Mouse (Mus musculus): ENCODE measurements around the gene Tomm6. TPM values are rescaled to one million over a fixed set of nuclear protein-coding genes. Genes with fewer than 3 reads are reported as not detected.

Gene Tomm6
- total and polyA plus RNA-seq, 2 experiments from 2014 or later: 141 to 334 TPM

DNA sequence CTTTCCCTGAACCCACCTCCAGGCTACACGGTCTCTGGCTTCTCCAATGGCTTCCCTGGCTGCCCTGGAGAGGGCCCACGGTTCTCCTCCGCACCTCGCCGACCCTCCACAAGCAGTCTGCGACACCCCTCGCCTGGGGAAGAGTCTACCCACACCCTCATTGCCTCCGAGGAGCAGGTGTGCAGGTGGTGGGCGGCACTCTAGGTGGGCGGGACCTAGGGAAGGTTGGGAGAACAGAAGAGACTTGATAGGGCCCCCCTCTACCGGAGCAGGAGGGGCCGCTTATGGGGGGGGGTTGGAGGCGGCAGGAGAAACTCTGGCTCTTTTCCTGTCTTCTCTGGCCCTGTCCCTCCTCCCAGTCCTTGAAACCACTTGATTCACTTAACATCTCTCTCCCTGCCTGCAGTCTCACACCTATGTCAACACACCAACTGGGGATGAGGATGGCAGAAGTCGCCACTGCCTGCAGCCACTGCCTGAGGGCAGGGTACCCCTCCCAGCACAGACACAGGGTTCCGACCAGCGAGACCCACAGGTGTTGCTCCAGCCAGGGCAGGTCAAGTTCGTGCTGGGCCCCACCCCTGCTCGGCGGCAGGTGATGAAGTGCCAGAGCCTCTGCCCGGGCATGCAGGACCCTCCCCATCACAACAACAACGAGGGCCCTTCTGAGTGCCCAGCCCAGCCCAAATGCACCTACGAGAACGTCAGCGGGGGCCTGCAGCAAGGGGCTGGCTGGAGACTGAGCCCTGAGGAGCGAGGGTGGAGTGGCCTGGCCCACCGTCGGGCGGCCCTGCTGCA lies 14.6 kb upstream of the Tomm6 start:
- Histone ChIP-seq H3K4me3 (ENCODE audit: low read depth, low read length) (no peak overlapping the region), H3K27me3 (ENCODE audit: control insufficient read depth, insufficient read depth, low read length) (no peaks in the 10 kb centered on the region), H3K9me3 (replicated peaks; ENCODE audit: control insufficient read depth, low read length) (no peaks in the 10 kb centered on the region), H3K27ac (ENCODE audit: low read depth) (no peak overlapping the region), H3K36me3 (replicated peaks; ENCODE audit: control insufficient read depth, insufficient read depth, low read length) (peaks cover 23% of the 10 kb centered on the region; the same call in 1 of the 2 replicates), H3K4me2 (ENCODE audit: low read depth, low read length) (no peak overlapping the region), H3K4me1 (ENCODE audit: control insufficient read depth, insufficient read depth) (no peaks in the 10 kb centered on the region), H3K9ac (replicated peaks; ENCODE audit: low read depth, low read length) (no peak overlapping the region)
- ATAC-seq (ENCODE audit: insufficient read depth, low read depth) (no peak), DNase-seq (ENCODE audit: low spot score) (no peak)
- no peak for TF ChIP-seq CTCF (IDR thresholded peaks at IDR 0.05; ENCODE audit: low read depth)
- TF ChIP-seq EP300 (IDR thresholded peaks at IDR 0.05; ENCODE audit: low read depth): no peak
- WGBS: 51% methylated on average over 28 of the region's 28 CpGs

DNA sequence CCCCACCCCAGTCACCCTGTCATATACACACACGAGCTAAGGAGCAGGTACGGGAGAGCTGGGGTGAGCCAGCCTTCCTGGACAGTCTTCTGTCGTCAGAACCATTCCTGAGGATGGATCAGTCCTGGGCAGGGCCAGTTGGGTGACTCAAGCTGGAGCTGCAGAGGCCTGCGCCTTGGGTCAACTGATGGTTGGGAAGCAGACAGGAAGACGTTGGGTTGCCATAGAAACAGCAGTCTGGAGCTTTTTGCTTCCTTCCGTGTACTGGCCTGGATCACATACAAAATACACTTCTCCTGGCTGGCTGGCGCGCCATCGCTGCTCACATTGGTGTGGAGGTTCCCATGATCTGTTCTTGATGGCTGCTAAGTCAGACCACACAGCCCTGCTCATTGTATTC lies 13.6 kb upstream of the Tomm6 start:
- no peak for DNase-seq (ENCODE audit: low spot score)
- no peak overlapping the region for H3K4me3 ChIP-seq (ENCODE audit: low read depth, low read length)
- H3K4me2 ChIP-seq (ENCODE audit: low read depth, low read length): no peak overlapping the region
- no peaks in the 10 kb centered on the region for H3K9me3 ChIP-seq (replicated peaks; ENCODE audit: control insufficient read depth, low read length)
- no peak overlapping the region for H3K27ac ChIP-seq (ENCODE audit: low read depth)
- no peak for ATAC-seq (ENCODE audit: insufficient read depth, low read depth)
- H3K4me1 ChIP-seq (ENCODE audit: control insufficient read depth, insufficient read depth): no peaks in the 10 kb centered on the region
- 79% methylated on average over 9 of the region's 9 CpGs for WGBS
- H3K9ac ChIP-seq (replicated peaks; ENCODE audit: low read depth, low read length): no peak overlapping the region
- TF ChIP-seq CTCF (IDR thresholded peaks at IDR 0.05; ENCODE audit: low read depth) (no peak), EP300 (IDR thresholded peaks at IDR 0.05; ENCODE audit: low read depth) (no peak)
- no peaks in the 10 kb centered on the region for H3K27me3 ChIP-seq (ENCODE audit: control insufficient read depth, insufficient read depth, low read length)
- H3K36me3 ChIP-seq (replicated peaks; ENCODE audit: control insufficient read depth, insufficient read depth, low read length): peaks cover 23% of the 10 kb centered on the region; the same call in 1 of the 2 replicates

DNA sequence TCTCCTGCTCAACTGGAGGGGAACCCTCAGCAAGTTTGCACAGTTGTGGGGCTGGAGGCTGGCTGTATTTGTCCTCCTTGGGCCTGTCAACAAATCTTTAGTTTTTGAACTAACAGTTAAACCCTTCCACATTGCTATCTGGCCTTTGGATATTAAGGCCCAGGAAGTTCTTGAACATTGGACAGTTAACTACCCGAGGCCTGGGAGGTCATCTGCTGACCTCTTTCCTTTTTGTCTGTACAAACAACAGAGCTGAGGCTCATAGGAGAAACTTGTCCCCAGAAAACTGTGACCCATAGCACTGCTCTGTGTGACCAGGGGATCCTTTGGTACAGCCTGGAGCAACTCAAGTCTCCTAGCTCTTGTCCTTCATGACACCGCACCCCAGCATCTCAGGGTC lies 10.9 kb upstream of the Tomm6 start:
- no peak overlapping the region for H3K4me2 ChIP-seq (ENCODE audit: low read depth, low read length)
- peaks cover 23% of the 10 kb centered on the region; the same call in 1 of the 2 replicates for H3K36me3 ChIP-seq (replicated peaks; ENCODE audit: control insufficient read depth, insufficient read depth, low read length)
- H3K27ac ChIP-seq (ENCODE audit: low read depth): no peak overlapping the region
- no peak for ATAC-seq (ENCODE audit: insufficient read depth, low read depth)
- no peak overlapping the region for H3K9ac ChIP-seq (replicated peaks; ENCODE audit: low read depth, low read length)
- peaks cover 10% of the 10 kb centered on the region; the same call in 1 of the 2 replicates for H3K4me1 ChIP-seq (ENCODE audit: control insufficient read depth, insufficient read depth)
- no peaks in the 10 kb centered on the region for H3K9me3 ChIP-seq (replicated peaks; ENCODE audit: control insufficient read depth, low read length)
- no peak overlapping the region for H3K4me3 ChIP-seq (ENCODE audit: low read depth, low read length)
- TF ChIP-seq EP300 (IDR thresholded peaks at IDR 0.05; ENCODE audit: low read depth) (no peak), CTCF (IDR thresholded peaks at IDR 0.05; ENCODE audit: low read depth) (no peak)
- 72% methylated on average over 2 of the region's 2 CpGs for WGBS
- no peak for DNase-seq (ENCODE audit: low spot score)
- H3K27me3 ChIP-seq (ENCODE audit: control insufficient read depth, insufficient read depth, low read length): no peaks in the 10 kb centered on the region

DNA sequence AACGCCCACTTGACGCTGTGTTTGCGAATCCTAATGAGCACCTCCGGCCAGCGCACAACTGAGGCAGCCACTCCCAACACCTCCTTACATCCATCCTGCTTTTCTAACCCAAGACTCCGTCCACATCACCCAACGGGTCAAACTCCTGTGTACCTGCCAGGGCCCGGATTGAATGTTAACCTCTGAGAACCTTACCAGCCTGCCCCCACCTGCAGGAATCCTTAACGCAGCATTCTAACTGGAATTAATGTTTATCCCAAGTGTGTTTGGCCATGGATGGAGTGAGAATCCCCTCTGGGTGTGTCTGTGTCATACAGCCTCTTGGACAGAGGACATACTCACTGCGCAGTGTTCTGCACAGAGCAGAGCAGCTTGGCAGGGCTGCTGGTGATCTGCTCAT lies 10.0 kb upstream of the Tomm6 start:
- Histone ChIP-seq H3K36me3 (replicated peaks; ENCODE audit: control insufficient read depth, insufficient read depth, low read length) (peaks cover 19% of the 10 kb centered on the region; the same call in 1 of the 2 replicates), H3K27ac (ENCODE audit: low read depth) (no peak overlapping the region), H3K9me3 (replicated peaks; ENCODE audit: control insufficient read depth, low read length) (no peaks in the 10 kb centered on the region), H3K9ac (replicated peaks; ENCODE audit: low read depth, low read length) (no peak overlapping the region), H3K4me1 (ENCODE audit: control insufficient read depth, insufficient read depth) (peaks cover 11% of the 10 kb centered on the region; the same call in 1 of the 2 replicates), H3K27me3 (ENCODE audit: control insufficient read depth, insufficient read depth, low read length) (no peaks in the 10 kb centered on the region), H3K4me2 (ENCODE audit: low read depth, low read length) (no peak overlapping the region), H3K4me3 (ENCODE audit: low read depth, low read length) (no peak overlapping the region)
- ATAC-seq (ENCODE audit: insufficient read depth, low read depth) (no peak), DNase-seq (ENCODE audit: low spot score) (no peak)
- TF ChIP-seq CTCF (IDR thresholded peaks at IDR 0.05; ENCODE audit: low read depth) (no peak), EP300 (IDR thresholded peaks at IDR 0.05; ENCODE audit: low read depth) (no peak)
- WGBS: 90% methylated on average over 10 of the region's 10 CpGs

DNA sequence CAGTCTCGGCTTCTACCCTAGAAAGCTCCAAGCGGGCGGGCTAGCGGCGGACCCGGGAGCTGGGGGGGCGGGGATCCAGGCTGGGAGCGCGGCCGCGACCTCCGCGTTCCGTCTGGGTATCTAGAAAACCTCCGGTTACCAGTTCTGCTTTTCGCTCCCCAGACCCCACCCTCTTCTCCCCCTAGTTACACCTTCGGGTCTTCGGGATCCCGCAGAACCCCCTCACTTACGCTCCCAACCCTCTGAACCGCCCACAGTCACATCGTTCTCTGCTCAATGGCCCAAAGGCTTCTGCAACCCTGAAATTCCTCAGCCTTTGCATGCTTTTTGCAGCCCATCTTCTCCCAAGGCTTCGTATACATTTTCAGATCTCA lies 7.1 kb upstream of the Tomm6 start:
- ATAC-seq (ENCODE audit: insufficient read depth, low read depth): no peak
- Histone ChIP-seq H3K4me2 (ENCODE audit: low read depth, low read length) (peak overlapping the region; percentile 89), H3K36me3 (replicated peaks; ENCODE audit: control insufficient read depth, insufficient read depth, low read length) (peaks cover 5% of the 10 kb centered on the region; the same call in 1 of the 2 replicates), H3K9me3 (replicated peaks; ENCODE audit: control insufficient read depth, low read length) (no peaks in the 10 kb centered on the region), H3K9ac (replicated peaks; ENCODE audit: low read depth, low read length) (peak overlapping the region; percentile 89), H3K4me1 (ENCODE audit: control insufficient read depth, insufficient read depth) (peaks cover 11% of the 10 kb centered on the region; the same call in 1 of the 2 replicates), H3K4me3 (ENCODE audit: low read depth, low read length) (peak overlapping the region; percentile 93), H3K27me3 (ENCODE audit: control insufficient read depth, insufficient read depth, low read length) (no peaks in the 10 kb centered on the region), H3K27ac (ENCODE audit: low read depth) (peak overlapping the region; percentile 64)
- no peak for DNase-seq (ENCODE audit: low spot score)
- WGBS: under 1% methylated on average over 22 of the region's 23 CpGs
- TF ChIP-seq EP300 (IDR thresholded peaks at IDR 0.05; ENCODE audit: low read depth) (no peak), CTCF (IDR thresholded peaks at IDR 0.05; ENCODE audit: low read depth) (no peak)
